Mouse (Mus musculus) 3T3-L1 (cell line): Measurements from ENCODE around the gene Ccdc186.
A peak's percentile ranks its signal among the peaks of the same experiment; 100 is the strongest.

Experiments used
- DNase-seq: peaks from one replicate; pipeline ENCODE4 v3.0.0-alpha.2; 2015; ENCODE audit warnings: low read depth, low spot score

The Ccdc186 gene

GRCm38 (mm10) chr19:56821798-56822447, at the start of gene Ccdc186:
Ccdc186 (minus strand) TSS chr19:56822190.
- peak; percentile 95 for DNase-seq

- DNase-seq = no peak
Measured at GRCm38 (mm10) chr19:56867701-56868100, 45.7 kb upstream of the Ccdc186 start.

- peak; percentile 11 for DNase-seq
Measured at GRCm38 (mm10) chr19:56856455-56856854, 34.5 kb upstream of the Ccdc186 start.

- peak; percentile 47 for DNase-seq
Measured at GRCm38 (mm10) chr19:56852590-56852989, 30.6 kb upstream of the Ccdc186 start.

GRCm38 (mm10) chr19:56842974-56843373, 21.0 kb upstream of the Ccdc186 start:
- no peak for DNase-seq

GRCm38 (mm10) chr19:56838942-56839706, 17.1 kb upstream of the Ccdc186 start:
- no peak for DNase-seq

GRCm38 (mm10) chr19:56835340-56835739, 13.3 kb upstream of the Ccdc186 start:
- DNase-seq = no peak

- no peak for DNase-seq
Measured at GRCm38 (mm10) chr19:56830163-56830562, 8.2 kb upstream of the Ccdc186 start.

- DNase-seq = no peak
Measured at GRCm38 (mm10) chr19:56829267-56829666, 7.3 kb upstream of the Ccdc186 start.

GRCm38 (mm10) chr19:56828305-56828704, 6.3 kb upstream of the Ccdc186 start:
- DNase-seq = no peak

GRCm38 (mm10) chr19:56826047-56826631, 4.1 kb upstream of the Ccdc186 start, which contains the start of gene Tdrd1:
Tdrd1 (plus strand) TSS chr19:56826209.
- DNase-seq = no peak

GRCm38 (mm10) chr19:56822448-56822836, 452 bp upstream of the Ccdc186 start:
- DNase-seq = no peak

GRCm38 (mm10) chr19:56821040-56821797, 771 bp downstream of the Ccdc186 start:
- peak; percentile 40 for DNase-seq

GRCm38 (mm10) chr19:56817851-56818526, 4.0 kb downstream of the Ccdc186 start:
- no peak for DNase-seq

- peak; percentile 84 for DNase-seq
Measured at GRCm38 (mm10) chr19:56813360-56813759, 8.6 kb downstream of the Ccdc186 start.

GRCm38 (mm10) chr19:56811590-56811989, 10.4 kb downstream of the Ccdc186 start:
- peak; percentile 82 for DNase-seq

- peak; percentile 63 for DNase-seq
Measured at GRCm38 (mm10) chr19:56810641-56811146, 11.3 kb downstream of the Ccdc186 start.

- DNase-seq = peak; percentile 39
Measured at GRCm38 (mm10) chr19:56808771-56809170, 13.2 kb downstream of the Ccdc186 start.

GRCm38 (mm10) chr19:56807122-56807521, 14.9 kb downstream of the Ccdc186 start:
- DNase-seq = no peak

- DNase-seq = no peak
Measured at GRCm38 (mm10) chr19:56805366-56805765, 16.6 kb downstream of the Ccdc186 start.

GRCm38 (mm10) chr19:56802352-56802746, 19.6 kb downstream of the Ccdc186 start:
- no peak for DNase-seq
